Mouse (Mus musculus): ENCODE data around the gene Stard10. TPM values are rescaled to one million over a fixed set of nuclear protein-coding genes. Genes with fewer than 3 reads are reported as not detected.
A peak's percentile ranks its signal among the peaks of the same experiment; 100 is the strongest.

Gene Stard10
- total RNA-seq, 2 experiments from 2014 or later: 38.1 to 90.0 TPM

GRCm38 (mm10) chr7:101367901-101368852 is 51.3 kb downstream of the Stard10 start:
- DNase-seq (ENCODE audit: low spot score in 2 of 2): no peak

- DNase-seq (ENCODE audit: low spot score in 2 of 2): no peak
These were observed 52.8 kb downstream of the Stard10 start for GRCm38 (mm10) chr7:101369666-101370065.

- no peak for DNase-seq (ENCODE audit: low spot score in 2 of 2)
These were observed 56.2 kb downstream of the Stard10 start for GRCm38 (mm10) chr7:101373082-101373481.

- DNase-seq (ENCODE audit: low spot score in 2 of 2): no peak
These were observed 57.3 kb downstream of the Stard10 start for GRCm38 (mm10) chr7:101374155-101374554.

GRCm38 (mm10) chr7:101376701-101377340 is 59.9 kb downstream of the Stard10 start:
- no peak for DNase-seq (ENCODE audit: low spot score in 2 of 2)

GRCm38 (mm10) chr7:101377741-101378262 is 60.9 kb downstream of the Stard10 start:
- peak; percentile 43 to 52 for DNase-seq (ENCODE audit: low spot score in 2 of 2)

- no peak for DNase-seq (ENCODE audit: low spot score in 2 of 2)
These were observed 61.4 kb downstream of the Stard10 start for GRCm38 (mm10) chr7:101378285-101378684.

GRCm38 (mm10) chr7:101378796-101379465 is 62.0 kb downstream of the Stard10 start:
- DNase-seq (ENCODE audit: low spot score in 2 of 2): no peak

GRCm38 (mm10) chr7:101379732-101380131 is 62.8 kb downstream of the Stard10 start:
- no peak for DNase-seq (ENCODE audit: low spot score in 2 of 2)

GRCm38 (mm10) chr7:101381512-101381911 is 64.6 kb downstream of the Stard10 start:
- DNase-seq (ENCODE audit: low spot score in 2 of 2): no peak

- DNase-seq (ENCODE audit: low spot score in 2 of 2): no peak
These were observed 65.5 kb downstream of the Stard10 start for GRCm38 (mm10) chr7:101382378-101382777.

- DNase-seq (ENCODE audit: low spot score in 2 of 2): no peak
These were observed 66.9 kb downstream of the Stard10 start for GRCm38 (mm10) chr7:101383756-101384155.

- no peak for DNase-seq (ENCODE audit: low spot score in 2 of 2)
These were observed 68.0 kb downstream of the Stard10 start for GRCm38 (mm10) chr7:101384931-101385330.

- DNase-seq (ENCODE audit: low spot score in 2 of 2): no peak
These were observed 68.4 kb downstream of the Stard10 start for GRCm38 (mm10) chr7:101385331-101385733.

- no peak for DNase-seq (ENCODE audit: low spot score in 2 of 2)
These were observed 69.1 kb downstream of the Stard10 start for GRCm38 (mm10) chr7:101385866-101386452.

GRCm38 (mm10) chr7:101389256-101389655 is 72.4 kb downstream of the Stard10 start:
- DNase-seq (ENCODE audit: low spot score in 2 of 2): no peak

GRCm38 (mm10) chr7:101391909-101392479 is 75.1 kb downstream of the Stard10 start:
- no peak for DNase-seq (ENCODE audit: low spot score in 2 of 2)

- DNase-seq (ENCODE audit: low spot score in 2 of 2): no peak
These were observed 76.1 kb downstream of the Stard10 start for GRCm38 (mm10) chr7:101393015-101393414.

- DNase-seq (ENCODE audit: low spot score in 2 of 2): no peak
These were observed 77.0 kb downstream of the Stard10 start for GRCm38 (mm10) chr7:101393694-101394504.

- no peak for DNase-seq (ENCODE audit: low spot score in 2 of 2)
These were observed 77.7 kb downstream of the Stard10 start for GRCm38 (mm10) chr7:101394569-101394968.

Data from adrenal gland, adult 18-20 months (tissue).